Mouse (Mus musculus): ENCODE measurements around the gene Ostm1.

Gene Ostm1

GRCm38 (mm10) chr10:42582566-42583110 is 984 bp upstream of the Ostm1 start:
- no peak for DNase-seq (ENCODE audit: low spot score)

- no peak for DNase-seq (ENCODE audit: low spot score)
These were observed 347 bp downstream of the Ostm1 start for GRCm38 (mm10) chr10:42583902-42584435.

GRCm38 (mm10) chr10:42584436-42584983 is 888 bp downstream of the Ostm1 start:
- no peak for DNase-seq (ENCODE audit: low spot score)

GRCm38 (mm10) chr10:42585156-42585555 is 1.5 kb downstream of the Ostm1 start:
- DNase-seq (ENCODE audit: low spot score) = no peak

GRCm38 (mm10) chr10:42585596-42586305 is 2.1 kb downstream of the Ostm1 start:
- no peak for DNase-seq (ENCODE audit: low spot score)

GRCm38 (mm10) chr10:42587961-42588750 is 4.5 kb downstream of the Ostm1 start:
- no peak for DNase-seq (ENCODE audit: low spot score)

GRCm38 (mm10) chr10:42589505-42589904 is 5.9 kb downstream of the Ostm1 start:
- DNase-seq (ENCODE audit: low spot score) = no peak

- no peak for DNase-seq (ENCODE audit: low spot score)
These were observed 6.9 kb downstream of the Ostm1 start for GRCm38 (mm10) chr10:42590261-42591184.

GRCm38 (mm10) chr10:42591185-42591992 is 7.8 kb downstream of the Ostm1 start:
- no peak for DNase-seq (ENCODE audit: low spot score)

GRCm38 (mm10) chr10:42591993-42592686 is 8.5 kb downstream of the Ostm1 start:
- DNase-seq (ENCODE audit: low spot score) = no peak

GRCm38 (mm10) chr10:42593201-42593600 is 9.6 kb downstream of the Ostm1 start:
- no peak for DNase-seq (ENCODE audit: low spot score)

- no peak for DNase-seq (ENCODE audit: low spot score)
These were observed 15.0 kb downstream of the Ostm1 start for GRCm38 (mm10) chr10:42598615-42599014.

- peak; percentile 52 for DNase-seq (ENCODE audit: low spot score)
These were observed 17.9 kb downstream of the Ostm1 start for GRCm38 (mm10) chr10:42601556-42601955.

GRCm38 (mm10) chr10:42604874-42605273 is 21.3 kb downstream of the Ostm1 start:
- DNase-seq (ENCODE audit: low spot score) = peak; percentile 49

- no peak for DNase-seq (ENCODE audit: low spot score)
These were observed 23.1 kb downstream of the Ostm1 start for GRCm38 (mm10) chr10:42606757-42607156.

- no peak for DNase-seq (ENCODE audit: low spot score)
These were observed 29.5 kb downstream of the Ostm1 start for GRCm38 (mm10) chr10:42613075-42613474.

GRCm38 (mm10) chr10:42613639-42614381 is 30.2 kb downstream of the Ostm1 start:
- no peak for DNase-seq (ENCODE audit: low spot score)

- DNase-seq (ENCODE audit: low spot score) = no peak
These were observed 31.1 kb downstream of the Ostm1 start for GRCm38 (mm10) chr10:42614766-42615165.

GRCm38 (mm10) chr10:42618291-42618690 is 34.7 kb downstream of the Ostm1 start:
- DNase-seq (ENCODE audit: low spot score) = no peak
